ENCODE assay signal across 25 mouse cellular contexts in genomic region chr2:166401860-166402259, GRCm38 (mm10).
DNase-seq lines count a peak whose midpoint lies in the region; ATAC-seq lines count a peak whose summit lies in the region.
"Had no signal": no experiment of that assay in that cellular context is flagged by ENCODE, and none has a peak within 500 bp of the region (broad histone marks: within the 10 kb centered on the region; RNA-seq: fewer than 3 reads in every experiment).

No protein-coding gene starts in this region.

- 83% methylated on average over 3 of the region's 3 CpGs for WGBS in heart, embryonic 13.5 days

- H3K36me3 ChIP-seq in heart, embryonic 13.5 days, result no peaks in the 10 kb centered on the region
- H3K36me3 ChIP-seq: limb, embryonic 12.5 days; midbrain, embryonic 12.5 days; neural tube, embryonic 12.5 days had no signal

- ATAC-seq in heart, embryonic 13.5 days (ENCODE audit: extremely low read depth, insufficient number of reproducible peaks, low FRiP score, low TSS enrichment), result no peak
- peak; percentile 55 for ATAC-seq in granulocyte monocyte progenitor cell, adult 5-6 weeks (replicated peaks; ENCODE audit: poor library complexity, severe bottlenecking)
- ATAC-seq: forebrain, postnatal 0 days; hindbrain, postnatal 0 days; intestine, embryonic 16.5 days; liver, postnatal 0 days; lung, postnatal 0 days had no signal

- H3K9me3 ChIP-seq in heart, embryonic 13.5 days, result no peaks in the 10 kb centered on the region
- H3K9me3 ChIP-seq: limb, embryonic 12.5 days; midbrain, embryonic 12.5 days; neural tube, embryonic 12.5 days had no signal

- H3K4me2 ChIP-seq in heart, embryonic 13.5 days, result no peak overlapping the region
- H3K4me2 ChIP-seq: limb, embryonic 12.5 days; liver, embryonic 11.5 days; midbrain, embryonic 12.5 days; neural tube, embryonic 12.5 days had no signal

- no peak overlapping the region for H3K4me3 ChIP-seq in heart, embryonic 13.5 days
- H3K4me3 ChIP-seq: heart, adult 2 months; layer of hippocampus, adult 2 months; limb, embryonic 12.5 days; midbrain, embryonic 12.5 days; neural tube, embryonic 12.5 days had no signal

- intact Hi-C loops in heart, postnatal 10 days (cut with DNase I), result no loop called here
- intact Hi-C loops in left cerebral cortex, postnatal 14 days (cut with DNase I), result no loop called here

- DNase-seq in heart, postnatal 10 days, result no peak
- DNase-seq in spleen, postnatal 36 days (ENCODE audit: low spot score in 2 of 2), result peak; percentile 29 to 40
- no peak for DNase-seq in spleen, adult 12 weeks (ENCODE audit: low spot score)
- no peak for DNase-seq in left cerebral cortex, postnatal 14 days (ENCODE audit: low spot score in 2 of 2)
- DNase-seq in lung, postnatal 10 days, result no peak
- DNase-seq: adrenal gland, postnatal 10 days; cerebellum, adult 8-10 months; forebrain, postnatal 0 days; gastrocnemius, postnatal 14 days; heart, adult 2 months; kidney, adult 9 months; kidney, postnatal 14 days; liver, postnatal 0 days; right cerebral cortex, postnatal 14 days; thymus, adult 18-20 months had no signal

- H3K27me3 ChIP-seq in heart, embryonic 13.5 days (replicated peaks), result no peaks in the 10 kb centered on the region
- H3K27me3 ChIP-seq: neural tube, embryonic 12.5 days had no signal

- no peak overlapping the region for H3K9ac ChIP-seq in heart, embryonic 13.5 days
- H3K9ac ChIP-seq: forebrain, postnatal 0 days; limb, embryonic 12.5 days; liver, postnatal 0 days; midbrain, embryonic 12.5 days; neural tube, embryonic 12.5 days had no signal

- H3K4me1 ChIP-seq in heart, embryonic 13.5 days, result peaks cover 94% of the 10 kb centered on the region

- H3K27ac ChIP-seq in heart, embryonic 13.5 days (replicated peaks), result peak overlapping the region; percentile 97
- H3K27ac ChIP-seq: hindbrain, postnatal 0 days; layer of hippocampus, adult 2 months; limb, embryonic 12.5 days; midbrain, embryonic 12.5 days; neural tube, embryonic 12.5 days had no signal

Comparison
In these comparisons a context has a peak if more than half of its experiments do, and no peak if none do; other contexts are left out.
1. DNase-seq: peak in spleen, postnatal 36 days (2 of 2); none in heart, postnatal 10 days (0 of 2), spleen, adult 12 weeks (single experiment), left cerebral cortex, postnatal 14 days (0 of 2) and lung, postnatal 10 days (single experiment).